Mouse (Mus musculus) ES-E14 (cell line): ENCODE data around the gene Zfp58. TPM values are rescaled to one million over a fixed set of nuclear protein-coding genes. Genes with fewer than 3 reads are reported as not detected.
"Not testable (repeated sequence)": the region's sequence is repeated elsewhere in the genome, so short reads cannot be mapped to it uniquely, and the experiment has no call there.

Experiments used
- DNase-seq: peaks from one replicate; pipeline ENCODE4 v3.0.0-alpha.2; 2013; ENCODE audit warnings: low read depth, low spot score
- H3K27ac ChIP-seq: 2 replicates; pipeline ENCODE4 v1.5.1; 2012; ENCODE audit warnings: low read depth, mild to moderate bottlenecking, low read length, moderate library complexity, mixed read lengths; ENCODE audit not compliant: poor library complexity, insufficient read depth, severe bottlenecking
- H3K36me3 ChIP-seq: 2 replicates; pipeline ENCODE4 v1.6.1; 2012; ENCODE audit warnings: mild to moderate bottlenecking, low read length, moderate library complexity, mixed read lengths; ENCODE audit not compliant: control insufficient read depth, poor library complexity, insufficient read depth, severe bottlenecking
- H3K4me1 ChIP-seq, 2 experiments: fragments of 150-350 bp in 1 of 2; sonication (generic) in 1 of 2; 2 replicates each; pipeline ENCODE4 v1.6.1; 2012; ENCODE audit warnings: low read length in 2 of 2, mild to moderate bottlenecking in 1 of 2, mixed read lengths in 1 of 2; ENCODE audit not compliant: control insufficient read depth in 2 of 2, insufficient read depth in 2 of 2, poor library complexity in 1 of 2
- H3K4me3 ChIP-seq, 2 experiments: fragments of 150-350 bp in 1 of 2; sonication (generic) in 1 of 2; 2 replicates each; pipeline ENCODE4 v1.5.1; 2012; ENCODE audit warnings: low read length in 2 of 2, low read depth in 1 of 2, mild to moderate bottlenecking in 1 of 2, mixed read lengths in 1 of 2; ENCODE audit not compliant: insufficient read depth in 1 of 2, poor library complexity in 1 of 2, severe bottlenecking in 1 of 2
- H3K9ac ChIP-seq: 2 replicates; pipeline ENCODE4 v1.6.1; 2012; ENCODE audit warnings: low read depth, mild to moderate bottlenecking, low read length, mixed read lengths; ENCODE audit not compliant: poor library complexity, insufficient read depth, severe bottlenecking
- H3K9me3 ChIP-seq: fragments of 150-350 bp; sonication (generic); 2 replicates; pipeline ENCODE4 v1.6.1; 2012; ENCODE audit warnings: low read depth, mild to moderate bottlenecking, low read length; ENCODE audit not compliant: control insufficient read depth, insufficient read depth
- CHD2 ChIP-seq: IDR thresholded peaks from 2 replicates; pipeline ENCODE4 v1.6.1; 2014; ENCODE audit warnings: mild to moderate bottlenecking, low read depth, low read length, inconsistent platforms
- HCFC1 ChIP-seq: IDR thresholded peaks from 2 replicates; pipeline ENCODE4 v1.6.1; 2012; ENCODE audit warnings: low read length, inconsistent platforms, borderline replicate concordance; ENCODE audit not compliant: insufficient read depth
- MAFK ChIP-seq: IDR thresholded peaks from 2 replicates; pipeline ENCODE4 v1.6.1; 2014; ENCODE audit warnings: mild to moderate bottlenecking, low read depth, low read length, inconsistent platforms; ENCODE audit not compliant: insufficient read depth
- ZC3H11A ChIP-seq: IDR thresholded peaks from 2 replicates; pipeline ENCODE4 v1.6.1; 2012; ENCODE audit warnings: low read depth, mild to moderate bottlenecking, inconsistent platforms, low read length, borderline replicate concordance
- ZNF384 ChIP-seq: IDR thresholded peaks from 2 replicates; pipeline ENCODE4 v1.6.1; 2012; ENCODE audit warnings: low read depth, low read length, inconsistent platforms
- in situ Hi-C, 2 experiments: fragments of 600-800 bp; cut with MboI; formaldehyde crosslinking; loops; one replicate each; pipeline ENCODE4 v1.15.1; 2025; ENCODE audit warnings: low sequenced_read_pairs in 2 of 2, inconsistent platforms in 1 of 2; ENCODE audit not compliant: unreplicated experiment in 2 of 2
- total RNA-seq: library from RNA; depleted of rRNA; stranded (reverse); fragments of 300-350 nt; gene quantifications from 2 replicates; pipeline ENCODE4 v1.2.3, GENCODE M21; 2012; rRNA removed

Zfp58 gene
- total RNA-seq, 1 experiment: 5.4 TPM

- Histone ChIP-seq H3K9me3 (no peaks in the 10 kb centered on the region), H3K4me1 (no peaks in the 10 kb centered on the region), H3K9ac (no peak overlapping the region), H3K27ac (no peak overlapping the region), H3K36me3 (no peaks in the 10 kb centered on the region), H3K4me3 (no peak overlapping the region)
- in situ Hi-C loops: no loop called here
- no peak for DNase-seq
- TF ChIP-seq HCFC1 (no peak), ZC3H11A (no peak), ZNF384 (no peak), MAFK (no peak), CHD2 (no peak)
Measured at GRCm38 (mm10) chr13:67469274-67469673, 31.1 kb downstream of the Zfp58 start.

GRCm38 (mm10) chr13:67463506-67464185 is 36.7 kb downstream of the Zfp58 start:
- H3K9ac ChIP-seq, H3K4me3 ChIP-seq, in situ Hi-C loops: not testable (repeated sequence)

GRCm38 (mm10) chr13:67452021-67452309 is 48.4 kb downstream of the Zfp58 start:
- TF ChIP-seq CHD2 (no peak), ZNF384 (no peak), HCFC1 (no peak), MAFK (no peak), ZC3H11A (no peak)
- DNase-seq: no peak
- H3K27ac ChIP-seq: no peak overlapping the region
- 0 out of 4 replicates have a peak, but pooled peaks cover 2 to 5% of the 10 kb centered on the region in 2 experiments for H3K4me1 ChIP-seq
- no peaks in the 10 kb centered on the region for H3K9me3 ChIP-seq
- no peak overlapping the region for H3K4me3 ChIP-seq
- H3K9ac ChIP-seq: no peak overlapping the region
- in situ Hi-C loops: no loop called here
- H3K36me3 ChIP-seq: no peaks in the 10 kb centered on the region; the same call in 1 of the 2 replicates

More at GRCm38 (mm10) chr13:67463506-67464185, 36.7 kb downstream of the Zfp58 start:
- H3K27ac ChIP-seq, H3K9me3 ChIP-seq, DNase-seq, H3K4me1 ChIP-seq, H3K36me3 ChIP-seq: not testable (repeated sequence)

GRCm38 (mm10) chr13:67451172-67452020 is 49.0 kb downstream of the Zfp58 start, which contains the start of gene Zfp874a:
Gene Zfp874a, minus strand, starts transcription at chr13:67451624.
- DNase-seq: peak; percentile 71
- Histone ChIP-seq H3K4me3 (peak within 1 kb of the TSS; percentile 61 to 91), H3K36me3 (no peaks in the 10 kb centered on the region; the same call in 1 of the 2 replicates), H3K9ac (peak within 1 kb of the TSS; percentile 56), H3K4me1 (0 out of 4 replicates have a peak, but pooled peaks cover 2 to 5% of the 10 kb centered on the region in 2 experiments), H3K9me3 (no peaks in the 10 kb centered on the region), H3K27ac (no peak within 1 kb of the TSS)
- in situ Hi-C loops: no loop called here
- TF ChIP-seq MAFK (no peak), HCFC1 (peak; percentile 86), ZNF384 (no peak), CHD2 (no peak)

Other genes starting within 250 kb of the Zfp58 start
- 1.4 TPM in 2 replicates for gene Zfp458, start 222.1 kb downstream of the Zfp58 start, total RNA-seq
- gene Zfp457, start 194.1 kb downstream of the Zfp58 start, total RNA-seq: 1.2 TPM in 2 replicates
- gene Zfp595, start 168.0 kb downstream of the Zfp58 start, total RNA-seq: 3.5 and 4.3 TPM in 2 replicates
- gene Gm28044, start 140.0 kb downstream of the Zfp58 start, total RNA-seq: not detected in 2 replicates
- gene Zfp953, start 139.9 kb downstream of the Zfp58 start, total RNA-seq: 6.1 and 6.9 TPM in 2 replicates
- gene Gm28041, start 124.8 kb downstream of the Zfp58 start, total RNA-seq: 0.74 and 0.80 TPM in 2 replicates
- gene Zfp456, start 124.7 kb downstream of the Zfp58 start, total RNA-seq: 1.9 and 2.3 TPM in 2 replicates
- 4.3 and 10.1 TPM in 2 replicates for gene Zfp429, start 100.7 kb downstream of the Zfp58 start, total RNA-seq
- gene Zfp459, start 79.1 kb downstream of the Zfp58 start, total RNA-seq: 15.7 and 25.5 TPM in 2 replicates
- gene Zfp874a, start 48.9 kb downstream of the Zfp58 start, total RNA-seq: 11.5 and 16.8 TPM in 2 replicates
- 6.3 and 12.1 TPM in 2 replicates for gene Zfp874b, start 16.3 kb downstream of the Zfp58 start, total RNA-seq
- 0.18 TPM in 1 of 2 replicates, not detected in the other for gene Gm26965, start 25.6 kb upstream of the Zfp58 start, total RNA-seq
- gene Zfp87, start 25.6 kb upstream of the Zfp58 start, total RNA-seq: 12.6 and 14.6 TPM in 2 replicates
- gene Zfp748, start 53.3 kb upstream of the Zfp58 start, total RNA-seq: 7.1 and 8.7 TPM in 2 replicates
- gene Zfp729b, start 109.2 kb upstream of the Zfp58 start, total RNA-seq: 23.2 and 25.1 TPM in 2 replicates
- 4.2 and 7.7 TPM in 2 replicates for gene Gm49345, start 137.2 kb upstream of the Zfp58 start, total RNA-seq
- 6.4 and 6.8 TPM in 2 replicates for gene Zfp729a, start 137.2 kb upstream of the Zfp58 start, total RNA-seq
- gene Zfp738, start 186.5 kb upstream of the Zfp58 start, total RNA-seq: 12.8 and 16.6 TPM in 2 replicates
- gene Zfp65, start 228.6 kb upstream of the Zfp58 start, total RNA-seq: 19.2 and 22.9 TPM in 2 replicates